Mouse (Mus musculus): ENCODE results near the gene Atp8a2.
"Not testable (repeated sequence)": the region's sequence is repeated elsewhere in the genome, so short reads cannot be mapped to it uniquely, and the experiment has no call there.

Atp8a2 gene

GRCm38 (mm10) chr14:59759196-59759839 is 437.7 kb downstream of the Atp8a2 start:
- no peak for DNase-seq

DNA sequence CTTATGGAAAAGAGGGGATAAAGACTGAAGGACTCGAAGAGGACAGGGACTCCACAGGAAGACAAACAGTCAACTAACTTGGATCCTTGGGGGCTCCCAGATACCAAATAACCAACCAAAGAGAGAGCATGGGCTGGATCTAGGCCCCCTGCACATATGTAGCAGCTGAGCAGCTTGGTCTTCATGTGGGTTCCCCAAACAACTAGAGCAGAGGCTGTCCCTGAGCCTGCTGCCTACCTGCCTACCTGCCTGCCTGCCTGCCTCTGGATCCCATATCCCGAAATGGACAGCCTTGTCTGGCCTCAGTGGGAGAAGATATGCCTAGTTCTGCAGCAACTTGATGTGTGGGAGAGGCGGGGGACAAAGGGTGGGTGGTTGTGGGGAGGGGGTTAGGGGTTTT is 444.6 kb downstream of the Atp8a2 start:
- no peak for DNase-seq

- no peak for DNase-seq
Observed at GRCm38 (mm10) chr14:59750005-59750404, 447.0 kb downstream of the Atp8a2 start.

GRCm38 (mm10) chr14:59745676-59746075 is 451.3 kb downstream of the Atp8a2 start:
- no peak for DNase-seq

- no peak for DNase-seq
Observed at GRCm38 (mm10) chr14:59741752-59742151, 455.2 kb downstream of the Atp8a2 start.

DNA sequence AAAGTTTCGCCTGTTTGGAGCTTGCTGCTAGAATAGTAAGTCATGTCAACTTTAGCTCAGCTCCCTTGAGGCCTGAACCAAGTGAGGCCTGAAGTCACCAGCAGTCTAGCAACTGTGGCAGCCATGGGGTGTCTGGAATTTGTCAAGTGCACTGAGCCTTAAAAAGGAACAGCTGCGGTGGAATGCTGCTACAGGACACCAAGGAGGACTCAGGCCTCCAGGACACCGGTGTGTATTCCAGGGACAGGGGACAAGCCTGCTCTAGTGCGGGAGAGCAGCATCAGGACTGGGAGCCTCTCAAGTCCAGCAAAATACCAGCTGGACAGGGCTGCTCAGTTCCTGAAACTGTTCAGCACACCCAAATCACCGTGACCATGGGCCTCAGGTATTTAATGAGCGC is 457.5 kb downstream of the Atp8a2 start:
- DNase-seq: no peak

GRCm38 (mm10) chr14:59737734-59738294 is 459.2 kb downstream of the Atp8a2 start:
- DNase-seq: no peak

DNA sequence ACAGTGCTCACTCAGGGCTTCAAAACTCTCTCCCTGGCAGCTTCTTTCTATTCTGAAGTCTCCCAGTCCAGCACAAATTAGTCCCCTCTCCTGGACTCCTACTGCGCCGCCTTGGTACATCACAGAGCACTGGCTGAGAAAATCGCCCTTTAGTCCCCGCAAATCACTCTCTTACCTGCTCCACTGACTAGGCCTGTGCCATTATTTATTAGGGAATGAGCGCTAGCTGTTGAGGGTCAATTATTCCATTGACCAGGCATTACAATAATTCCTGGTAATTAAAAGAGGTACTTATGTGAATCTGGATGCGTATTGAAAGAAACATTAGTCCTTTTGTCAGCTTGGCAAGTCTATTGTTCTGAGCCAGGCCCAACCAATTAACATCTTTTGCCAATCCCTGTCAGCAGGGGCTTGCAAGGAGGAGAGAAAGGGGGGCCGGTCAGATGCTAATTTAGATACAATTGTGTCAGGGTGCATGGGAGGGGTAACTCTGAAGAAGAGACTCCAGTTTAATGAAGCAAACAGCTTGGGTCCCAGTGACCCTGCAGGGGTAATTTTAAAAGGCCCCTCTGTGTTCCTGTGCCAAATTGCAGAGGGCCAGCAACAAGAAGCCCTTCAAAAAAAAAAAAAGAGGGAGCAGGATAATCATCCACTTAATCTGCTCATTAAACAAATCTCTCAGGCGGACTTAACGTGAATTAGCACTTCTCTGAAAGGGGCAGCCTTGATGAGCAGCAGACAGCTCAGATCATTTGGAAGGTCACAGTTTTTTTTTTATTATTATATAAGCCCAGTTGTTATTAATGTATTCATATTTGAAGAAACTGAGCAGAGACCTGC is 459.9 kb downstream of the Atp8a2 start:
- DNase-seq: no peak

DNA sequence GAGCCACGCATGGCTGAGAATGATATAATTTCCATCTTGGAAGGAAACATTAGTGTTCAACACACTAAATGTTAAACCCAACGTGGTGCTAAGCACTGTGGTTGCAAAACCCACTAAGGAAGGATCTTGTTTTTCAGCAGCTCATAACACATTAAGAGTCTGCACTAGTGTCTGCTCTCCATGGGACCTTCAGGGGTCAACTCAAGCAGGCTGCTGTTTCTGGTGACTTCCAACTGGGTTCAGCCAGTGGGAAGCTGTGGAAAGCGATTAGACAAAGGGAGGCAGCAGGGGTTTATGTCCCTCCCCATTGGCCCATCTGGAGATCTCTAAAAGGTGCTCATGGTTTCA is 467.0 kb downstream of the Atp8a2 start:
- no peak for DNase-seq

DNA sequence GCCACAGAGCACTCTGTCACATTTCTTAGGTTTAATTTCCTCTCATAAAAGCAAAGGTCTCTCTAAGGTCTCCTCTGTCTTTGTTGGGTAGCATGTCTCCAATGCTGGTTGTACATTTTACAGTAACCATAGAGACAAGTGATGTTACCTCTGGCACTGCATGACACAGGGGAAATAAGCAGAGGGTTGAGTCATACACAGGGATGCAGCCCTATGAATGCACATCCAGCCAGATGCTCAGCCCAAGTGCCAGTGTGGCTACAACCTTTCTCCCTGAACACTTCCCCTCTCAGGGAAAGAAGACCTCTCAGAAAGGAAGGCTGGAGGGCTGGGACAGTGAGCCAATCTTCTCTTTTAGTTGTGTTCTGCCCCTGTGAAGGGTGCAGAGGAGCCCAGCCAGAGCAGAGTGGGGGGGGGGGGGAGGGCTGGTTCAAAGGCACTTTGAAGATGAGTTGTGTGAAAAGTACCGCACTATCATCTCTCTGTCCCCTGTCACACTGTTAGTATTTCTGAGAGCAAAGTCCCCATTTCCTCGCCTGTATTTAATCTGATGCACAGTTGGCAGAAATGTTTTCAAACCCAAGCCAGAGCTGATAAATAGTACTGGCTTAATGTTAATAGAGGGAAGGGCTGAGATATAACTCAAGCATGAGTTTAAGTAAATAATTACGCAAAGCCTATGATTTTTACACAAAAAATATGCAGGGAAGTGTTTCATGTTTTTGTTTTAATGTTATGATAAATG is 467.5 kb downstream of the Atp8a2 start:
- no peak for DNase-seq

- DNase-seq: no peak
Observed at GRCm38 (mm10) chr14:59727016-59727415, 470.0 kb downstream of the Atp8a2 start.

DNA sequence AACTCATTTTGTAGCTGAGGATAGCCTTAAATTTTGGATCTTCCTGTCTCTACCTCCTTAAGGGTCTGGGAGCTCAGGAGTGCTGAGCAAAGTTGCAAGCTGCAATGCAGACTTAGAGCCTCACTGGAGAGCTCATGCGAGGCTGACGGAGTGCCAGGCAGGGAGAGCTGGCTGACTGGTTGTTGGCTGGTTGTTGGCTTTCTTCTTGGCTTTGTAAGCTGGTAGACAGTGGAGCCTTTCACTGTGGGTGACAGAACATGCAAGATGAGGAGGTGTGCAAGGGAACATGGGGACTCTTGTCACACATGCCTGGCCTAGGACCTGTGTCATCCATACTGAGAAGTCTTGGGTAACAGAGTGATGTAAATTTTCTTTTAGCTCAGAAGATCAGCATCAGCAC is 473.8 kb downstream of the Atp8a2 start:
- no peak for DNase-seq

GRCm38 (mm10) chr14:59721957-59722356 is 475.0 kb downstream of the Atp8a2 start:
- no peak for DNase-seq

GRCm38 (mm10) chr14:59721356-59721755 is 475.6 kb downstream of the Atp8a2 start:
- no peak for DNase-seq

DNA sequence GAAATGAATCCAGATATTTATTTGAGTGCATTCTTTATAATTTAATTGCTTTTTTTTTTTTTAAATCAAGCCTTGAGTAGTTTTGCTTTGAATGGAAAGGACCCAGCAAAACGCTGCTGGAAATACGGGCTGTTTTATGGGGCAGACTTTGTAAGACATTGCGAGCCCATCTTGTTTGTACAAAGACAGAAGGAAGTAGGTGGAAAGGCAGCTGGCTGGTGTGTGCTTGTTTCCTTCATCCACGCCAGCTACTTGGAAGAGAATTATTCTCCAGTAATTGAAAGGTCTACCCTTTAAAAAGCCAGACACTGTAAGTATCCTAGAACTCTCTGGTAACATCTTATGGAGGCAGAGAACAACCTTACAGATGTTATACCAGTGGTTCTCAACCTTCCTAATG is 476.6 kb downstream of the Atp8a2 start:
- DNase-seq: no peak

DNA sequence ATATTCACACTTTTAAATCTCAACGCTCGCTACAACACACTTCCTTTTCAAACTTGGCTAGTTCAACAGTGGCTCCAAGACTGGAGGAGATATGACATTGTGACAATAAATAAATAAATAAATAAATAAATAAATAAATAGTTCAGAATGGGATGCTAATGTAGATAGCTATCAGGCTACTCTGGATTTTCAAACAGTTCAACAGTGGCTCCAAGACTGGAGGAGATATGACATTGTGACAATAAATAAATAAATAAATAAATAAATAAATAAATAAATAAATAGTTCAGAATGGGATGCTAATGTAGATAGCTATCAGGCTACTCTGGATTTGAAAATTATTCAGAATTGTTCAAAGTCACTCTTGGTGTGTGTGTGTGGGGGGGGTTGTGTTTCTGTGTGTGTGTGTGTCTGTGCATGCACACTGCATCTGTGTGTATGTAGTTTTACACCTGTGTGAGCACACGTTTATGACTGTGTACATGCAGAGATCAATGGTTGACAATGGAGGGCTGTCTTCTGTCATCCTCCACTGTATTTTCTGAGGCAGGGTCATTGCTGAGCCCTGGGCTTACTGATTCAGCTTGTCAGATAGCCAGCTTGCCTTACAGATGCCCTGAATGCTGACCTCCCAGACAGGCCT is 480.4 kb downstream of the Atp8a2 start:
- not testable (repeated sequence) for DNase-seq

GRCm38 (mm10) chr14:59715695-59716442 is 481.1 kb downstream of the Atp8a2 start:
- DNase-seq: no peak

DNA sequence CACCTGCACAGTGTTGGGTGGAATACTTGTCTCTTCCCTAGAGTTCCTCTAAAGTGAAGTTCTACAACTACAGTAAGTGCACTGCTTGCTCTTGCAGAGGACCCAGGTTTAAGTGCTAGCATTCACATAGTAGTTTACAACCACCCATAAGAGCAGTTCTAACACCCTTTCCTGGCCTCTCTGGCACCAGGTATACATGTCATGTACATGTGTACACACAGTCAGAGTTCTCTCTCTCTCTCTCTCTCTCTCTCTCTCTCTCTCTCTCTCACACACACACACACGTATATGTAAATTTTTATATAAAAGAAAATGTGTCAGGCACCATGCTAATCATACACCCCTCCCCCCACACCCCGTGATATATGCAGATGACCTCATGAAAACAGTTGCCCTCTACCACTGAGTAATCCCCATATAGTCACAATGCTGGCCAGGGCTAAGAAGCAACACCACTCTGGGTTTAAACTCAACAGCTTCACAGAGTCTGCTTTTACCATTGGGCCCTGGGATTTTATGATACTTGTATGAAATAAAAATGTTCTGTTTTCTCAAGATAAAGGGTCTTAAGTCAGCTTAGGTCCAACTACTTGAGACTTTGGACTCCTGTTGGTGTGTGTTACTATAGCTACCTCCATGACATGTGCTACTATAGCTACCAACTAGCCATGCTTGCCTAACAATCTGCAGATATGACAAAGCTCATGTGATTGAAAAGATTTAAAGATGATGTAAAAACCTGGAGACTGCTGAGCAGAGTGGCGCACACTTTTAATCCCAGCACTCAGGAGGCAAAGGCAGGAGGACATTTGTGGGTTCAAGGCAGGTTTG is 487.3 kb downstream of the Atp8a2 start:
- DNase-seq: no peak

DNA sequence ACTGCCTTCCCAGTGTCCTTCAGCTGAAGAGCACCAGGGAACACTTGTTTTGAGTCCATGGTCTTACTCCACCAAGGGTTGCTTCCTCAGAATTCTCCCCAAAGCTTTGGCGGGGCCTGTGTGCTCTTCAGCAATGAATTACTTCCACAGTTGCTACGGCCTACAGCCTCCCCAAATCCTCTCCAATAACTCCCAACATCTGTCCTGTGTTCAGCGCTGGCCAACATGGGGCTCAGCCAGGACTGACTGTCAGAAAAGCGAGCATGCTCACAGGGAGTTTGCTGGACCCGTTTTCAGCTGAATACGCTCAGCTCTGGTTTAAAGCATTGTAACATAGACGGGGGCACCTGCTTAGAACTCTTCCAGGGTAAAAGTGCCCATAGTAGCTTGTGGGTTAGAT is 489.0 kb downstream of the Atp8a2 start:
- DNase-seq: no peak

DNA sequence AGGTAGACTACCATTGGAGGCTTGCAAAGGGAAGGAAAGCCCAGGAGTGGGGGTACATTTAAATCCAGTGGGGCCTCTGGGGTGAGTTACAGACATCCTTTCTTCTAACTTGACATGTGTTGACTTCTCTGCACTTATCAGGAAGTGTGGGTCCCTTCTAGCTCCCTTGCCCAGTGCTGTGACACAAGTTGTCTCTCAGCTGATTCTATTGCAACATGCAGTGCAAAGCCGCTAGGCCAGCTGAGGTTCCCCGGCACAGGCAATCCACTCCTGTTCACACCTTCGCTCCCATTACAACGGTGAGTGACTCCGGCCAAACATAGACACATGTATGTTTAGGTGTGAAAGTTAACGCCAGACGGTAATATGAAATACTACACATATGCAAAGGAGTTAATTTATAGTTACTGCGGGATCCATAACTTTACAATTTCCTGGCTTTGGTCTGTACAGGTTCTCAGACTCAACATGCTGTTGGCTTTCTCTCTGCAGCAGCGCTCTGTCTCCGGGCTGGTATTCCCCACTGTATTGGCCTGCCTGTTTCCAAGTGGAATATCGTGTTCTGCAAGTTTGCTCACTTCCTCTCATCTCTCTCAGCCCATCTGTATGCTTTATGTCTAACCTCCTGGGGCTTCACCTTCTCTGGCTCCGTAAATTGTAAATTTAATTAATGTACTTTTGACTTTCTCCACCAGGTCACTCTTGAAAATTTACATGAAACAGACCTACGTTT is 491.5 kb downstream of the Atp8a2 start:
- no peak for DNase-seq

GRCm38 (mm10) chr14:59701492-59701891 is 495.5 kb downstream of the Atp8a2 start:
- DNase-seq: no peak

All from right cerebral cortex, postnatal 14 days (tissue).